Mouse (Mus musculus) cerebellum, adult 9-10 months (tissue): ENCODE measurements at regions not wholly inside any gene's neighbourhood (a gene's known extent, or its start where the extent isn't known, plus 50 kb on each side); places are given as distances from the start of the nearest gene placed in this dataset.

ENCODE experiments used
- DNase-seq: peaks from one replicate; pipeline ENCODE4 v3.0.0; 2022

DNA sequence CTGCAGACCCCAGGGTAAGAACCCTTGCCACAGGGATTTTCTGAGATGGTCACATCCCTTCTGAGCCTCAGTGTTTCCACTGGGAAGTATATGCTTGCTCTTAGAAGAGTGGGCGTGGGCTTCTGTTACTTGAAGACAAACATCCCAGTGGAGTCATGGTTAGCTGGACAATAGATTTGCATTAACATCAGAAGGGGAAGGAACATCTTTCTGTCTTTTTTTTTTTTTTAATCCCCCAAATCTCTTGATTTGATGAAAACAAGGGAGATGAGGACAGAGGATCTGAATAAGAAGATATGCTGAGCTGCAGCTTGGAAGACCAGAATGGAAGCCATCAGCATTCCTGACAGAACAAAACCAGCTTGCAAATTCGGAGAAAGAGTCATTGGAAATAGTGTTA, 291.7 kb downstream of the 1810013L24Rik start:
- DNase-seq = no peak

DNA sequence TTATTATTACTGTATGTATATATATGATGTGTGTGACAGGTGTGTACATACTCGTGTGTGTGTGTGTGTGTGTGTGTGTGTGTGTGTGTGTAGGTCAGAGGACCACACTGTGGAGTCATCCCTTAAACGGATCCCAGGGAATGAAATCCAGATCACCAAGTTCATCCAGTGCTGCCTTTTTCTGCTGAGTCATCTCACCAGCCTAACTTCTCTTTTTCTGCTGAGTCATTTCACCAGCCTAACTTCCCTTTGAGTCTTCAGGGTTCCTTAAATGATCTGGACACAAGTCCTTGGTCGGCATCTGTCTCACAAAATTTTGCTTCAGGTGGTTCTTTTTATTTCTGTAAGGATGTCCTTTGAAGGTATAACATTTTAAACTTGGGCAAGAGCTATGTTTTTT, 302.2 kb downstream of the 1810013L24Rik start:
- DNase-seq = no peak

DNA sequence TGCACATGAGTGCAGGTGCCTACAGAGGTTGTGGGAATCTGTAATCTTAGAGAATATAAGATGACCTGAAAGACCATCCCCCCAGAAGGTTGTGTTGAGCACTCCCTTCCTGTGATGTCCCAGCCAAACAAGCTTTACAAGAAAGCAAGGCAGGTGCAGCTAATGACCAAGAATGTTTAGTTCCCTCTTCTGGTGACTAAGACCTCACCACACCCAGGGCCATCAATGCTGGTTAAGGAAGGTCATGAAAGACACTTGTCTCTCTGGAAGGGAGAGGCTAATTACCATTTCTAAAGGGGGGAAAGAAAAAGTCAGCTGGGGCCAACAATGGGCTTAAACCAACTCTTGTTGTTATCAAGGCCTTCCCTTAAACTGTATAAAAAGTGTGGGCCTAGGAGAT, 302.9 kb downstream of the 1810013L24Rik start:
- DNase-seq = no peak

DNA sequence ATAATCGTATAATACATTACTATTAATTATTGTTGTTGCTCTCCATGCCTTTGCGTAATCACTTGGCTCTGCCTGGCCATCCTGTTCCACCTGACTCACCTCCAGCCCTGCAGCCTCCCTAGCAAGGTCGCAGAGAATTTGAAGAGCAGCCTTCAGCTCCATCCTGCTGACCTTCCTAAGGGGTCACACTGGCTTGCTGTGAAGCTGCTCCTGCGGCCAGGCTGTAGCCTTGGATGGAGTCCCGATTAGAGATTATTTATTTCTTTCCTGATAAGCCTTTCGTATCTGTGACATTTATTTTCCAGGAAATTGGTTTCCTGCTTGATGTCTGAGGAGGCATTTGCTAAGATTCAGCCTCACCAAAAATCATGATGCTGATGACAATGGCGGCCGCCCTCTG, 305.5 kb downstream of the 1810013L24Rik start:
- no peak for DNase-seq

DNA sequence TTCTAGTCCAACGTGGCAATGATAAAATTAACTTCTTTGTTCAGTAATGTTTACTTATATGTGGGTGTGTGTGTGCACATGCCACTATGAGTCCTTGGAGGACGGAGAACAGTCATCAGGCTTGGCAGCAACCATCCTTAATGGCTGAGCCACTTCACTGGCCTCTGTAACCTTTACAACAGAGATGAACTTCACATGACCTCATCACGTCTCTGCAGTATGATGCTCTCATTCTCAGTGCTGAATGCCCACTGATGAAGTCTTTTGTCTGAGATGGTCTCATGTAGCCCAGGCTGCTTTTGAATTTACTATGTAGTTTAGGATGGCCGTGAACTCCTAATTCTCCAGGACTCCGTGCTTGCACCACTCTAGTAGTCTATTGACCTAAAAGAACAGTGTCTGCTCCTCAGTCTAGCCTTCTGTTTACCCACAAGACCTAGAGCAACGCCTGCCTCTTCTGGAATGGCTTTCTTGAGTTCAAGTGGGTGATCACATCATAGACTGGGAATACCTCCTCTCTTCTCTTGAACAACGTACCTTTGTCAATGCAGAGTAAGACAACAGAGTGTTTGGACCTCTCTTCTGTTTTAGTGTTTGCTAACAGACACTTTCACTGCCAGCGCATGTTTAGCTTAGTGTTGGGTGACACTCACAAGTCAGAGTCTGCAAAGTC, 308.8 kb downstream of the 1810013L24Rik start:
- DNase-seq = no peak

DNA sequence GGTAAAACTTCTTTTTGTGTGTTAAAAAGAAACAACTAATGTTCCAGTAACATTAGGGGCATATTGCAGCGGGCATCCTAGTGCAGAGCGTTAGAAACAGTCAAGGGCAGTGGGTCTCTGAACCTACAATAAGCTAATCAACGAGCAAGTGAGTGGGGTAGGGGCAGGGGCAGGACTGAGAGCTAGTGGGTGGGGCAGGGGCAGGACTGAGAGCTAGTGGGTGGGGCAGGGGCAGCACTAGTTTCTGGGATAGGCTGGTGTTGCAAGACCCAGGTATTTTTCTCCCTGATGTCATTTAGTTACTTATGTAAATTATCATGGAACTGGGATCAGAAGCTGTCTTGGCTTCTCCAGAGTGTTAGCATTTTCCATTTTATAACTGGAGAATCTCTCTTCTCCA, 309.5 kb downstream of the 1810013L24Rik start:
- DNase-seq = no peak

DNA sequence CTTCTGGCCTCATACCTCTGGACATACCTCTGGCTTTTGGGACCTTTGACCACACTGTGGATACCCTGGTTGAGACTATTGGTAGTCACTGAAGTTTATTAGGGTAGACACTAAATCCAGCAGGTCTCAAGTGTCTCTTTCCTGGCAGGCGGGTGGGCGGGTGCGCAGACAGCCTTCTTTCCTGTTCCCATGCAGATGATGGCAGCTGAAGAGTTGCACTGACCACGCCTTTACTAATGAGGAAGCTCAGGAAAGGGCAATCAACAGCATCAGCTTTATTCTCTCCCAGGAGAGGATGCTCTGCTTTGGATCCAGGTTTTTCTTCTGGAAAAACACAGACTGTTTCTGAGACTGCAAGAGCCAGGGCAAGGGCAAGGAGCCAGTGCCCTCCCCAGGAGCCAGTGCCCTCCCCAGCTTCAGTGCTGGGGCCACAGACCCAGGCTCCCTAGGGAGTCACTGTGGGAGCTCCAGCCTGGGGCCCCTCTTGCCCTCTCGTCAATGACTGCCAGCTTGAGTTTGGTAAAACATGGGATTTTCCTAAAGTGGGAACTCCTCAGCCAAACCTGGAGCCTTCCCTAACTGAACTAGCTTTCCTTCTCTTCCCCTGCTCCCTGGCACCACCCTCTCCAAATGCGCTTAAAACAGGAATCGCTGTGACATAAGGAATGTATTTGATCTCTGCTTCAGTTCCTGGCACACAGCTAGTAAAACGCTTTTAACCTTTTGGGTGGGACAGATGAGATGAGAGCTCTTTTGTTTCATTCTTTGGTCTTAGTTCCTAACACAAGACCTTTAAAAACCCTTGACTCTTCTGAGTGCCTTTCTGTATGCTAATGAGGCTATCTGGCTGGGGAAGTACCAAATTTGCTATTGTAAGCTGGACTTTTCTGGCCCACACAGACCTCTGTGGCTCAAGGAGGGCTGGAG, 319.6 kb downstream of the 1810013L24Rik start:
- no peak for DNase-seq

DNA sequence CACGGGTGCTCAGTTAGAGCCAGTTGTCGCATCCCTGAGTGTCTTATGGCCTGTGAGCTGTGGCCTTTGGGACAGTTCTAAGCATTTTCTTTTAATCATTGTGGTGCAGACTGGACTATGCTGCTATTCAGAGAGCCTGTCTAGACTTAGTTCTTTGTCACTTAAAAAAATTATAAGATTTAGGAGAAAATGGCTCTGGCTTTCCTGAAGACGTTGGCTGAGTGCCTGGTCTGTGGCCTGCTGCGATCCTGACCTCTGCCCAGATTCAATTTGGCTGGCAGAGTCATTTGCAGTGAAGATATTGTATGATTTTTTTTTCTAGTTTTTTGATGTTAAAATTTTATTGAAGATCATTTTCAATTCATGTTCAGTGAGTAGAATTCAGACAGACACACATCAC, 322.0 kb downstream of the 1810013L24Rik start:
- DNase-seq = peak; percentile 1

DNA sequence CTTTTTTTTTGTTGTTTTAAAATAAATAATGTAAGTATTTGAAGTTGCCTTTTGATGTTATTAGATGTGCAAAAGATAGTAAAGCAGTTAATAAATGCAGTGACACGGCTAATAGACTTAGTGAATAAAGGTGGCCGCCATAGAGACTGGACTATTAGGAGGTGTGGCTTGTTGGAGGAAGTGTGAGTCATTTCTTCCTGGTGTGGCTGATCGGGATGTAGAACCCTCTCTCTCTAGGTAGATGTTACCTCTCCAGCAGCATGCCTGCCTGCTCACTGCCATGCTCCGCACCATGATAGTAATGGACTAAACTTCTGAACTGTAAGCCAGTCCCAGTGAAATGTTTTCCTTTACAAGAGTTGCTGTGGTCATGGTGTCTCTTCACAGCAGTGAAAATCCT, 323.6 kb downstream of the 1810013L24Rik start:
- no peak for DNase-seq

DNA sequence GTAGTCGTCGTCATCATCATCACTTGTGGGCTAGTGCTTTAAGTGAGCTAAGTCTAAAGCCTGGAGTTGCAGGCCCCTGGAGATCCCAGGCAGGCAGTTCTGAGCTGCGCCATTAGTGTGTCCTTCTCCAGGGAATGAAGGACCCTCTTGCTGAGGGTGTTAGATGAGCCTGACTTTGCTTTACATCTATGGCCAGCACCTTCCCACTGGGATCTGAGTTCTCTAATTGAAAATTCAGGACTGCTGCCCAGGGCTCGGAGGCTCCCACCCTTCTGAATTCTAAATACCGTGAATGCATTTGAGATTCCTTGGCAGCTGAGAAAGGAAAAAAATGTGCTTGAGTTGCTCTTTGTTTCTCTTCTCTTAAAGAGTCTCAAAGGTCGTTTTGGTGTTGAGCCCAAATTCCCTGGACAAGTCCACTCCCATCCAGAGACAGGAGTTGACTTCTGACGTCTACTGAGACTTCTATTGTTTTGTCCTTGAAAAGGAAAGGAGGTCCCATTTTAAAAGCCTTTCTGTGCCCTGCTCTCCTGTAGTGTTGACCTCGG, 335.9 kb downstream of the 1810013L24Rik start:
- DNase-seq = no peak

DNA sequence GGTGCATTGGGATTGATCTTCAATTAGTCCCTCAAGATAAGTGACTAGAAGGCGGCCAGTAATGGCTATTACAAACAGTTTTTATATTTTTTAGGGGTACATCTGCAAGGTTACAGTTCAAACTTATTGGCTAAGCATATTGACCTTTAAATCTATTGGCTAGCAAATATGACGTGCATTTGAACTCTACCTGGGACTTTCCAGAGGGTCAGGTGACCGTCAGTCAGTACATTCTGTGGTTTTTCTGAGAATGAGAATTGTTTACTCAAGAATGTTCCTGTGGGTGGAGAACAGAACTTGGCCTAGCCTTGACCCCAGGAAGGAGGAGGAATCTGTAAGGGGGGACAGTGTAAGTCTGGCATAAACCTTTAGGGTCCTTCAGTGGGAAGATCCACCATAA, 346.5 kb downstream of the 1810013L24Rik start:
- DNase-seq = no peak

DNA sequence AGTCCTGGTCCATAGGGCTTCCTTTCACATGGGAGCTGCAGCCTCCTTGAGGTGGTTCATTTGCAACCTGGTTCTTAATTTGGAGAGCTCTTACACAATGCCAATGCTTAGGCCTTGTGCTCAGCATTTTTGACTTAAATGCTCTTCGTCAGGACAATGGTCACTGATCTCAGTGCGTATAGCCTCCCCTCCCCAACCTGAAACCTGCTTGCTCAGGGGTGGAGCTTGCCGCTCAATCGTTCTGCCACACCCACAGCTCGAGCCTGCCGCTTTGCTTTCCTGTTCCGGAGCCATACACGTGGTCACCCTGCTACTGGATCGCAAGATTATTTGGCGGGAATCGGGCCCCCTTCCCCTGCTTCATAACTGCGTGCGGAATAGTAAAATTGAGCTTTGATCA, 365.9 kb downstream of the 1810013L24Rik start:
- no peak for DNase-seq

DNA sequence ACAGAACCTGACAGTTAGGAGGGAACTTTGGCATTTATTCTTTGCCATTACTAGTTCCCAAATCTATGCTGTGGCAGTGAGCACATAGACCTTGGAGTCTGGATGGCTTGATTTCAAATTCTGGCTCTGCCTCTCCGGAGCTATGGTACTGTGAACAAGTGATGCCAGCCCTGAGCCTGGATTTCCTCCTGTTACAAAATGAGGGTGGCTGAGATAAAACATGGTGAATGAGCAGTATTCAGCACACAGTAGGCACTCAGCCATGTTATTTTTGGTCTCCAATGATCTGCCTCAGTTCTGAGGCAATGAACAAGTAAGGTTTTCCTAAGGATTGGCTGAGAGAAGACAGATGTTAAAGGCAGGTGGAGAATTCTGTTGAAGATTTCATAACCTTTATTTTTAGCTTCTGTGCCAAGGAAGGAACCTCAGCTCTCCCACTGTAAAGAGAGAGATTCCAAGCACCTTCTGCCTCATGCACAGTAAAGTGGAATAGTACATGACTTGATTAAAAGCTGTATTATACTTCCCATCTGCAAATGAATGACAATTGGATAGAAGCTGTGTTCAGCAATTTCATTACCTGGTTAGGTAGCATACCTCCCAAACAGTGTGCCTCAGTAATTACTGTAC, 369.1 kb downstream of the 1810013L24Rik start:
- no peak for DNase-seq

DNA sequence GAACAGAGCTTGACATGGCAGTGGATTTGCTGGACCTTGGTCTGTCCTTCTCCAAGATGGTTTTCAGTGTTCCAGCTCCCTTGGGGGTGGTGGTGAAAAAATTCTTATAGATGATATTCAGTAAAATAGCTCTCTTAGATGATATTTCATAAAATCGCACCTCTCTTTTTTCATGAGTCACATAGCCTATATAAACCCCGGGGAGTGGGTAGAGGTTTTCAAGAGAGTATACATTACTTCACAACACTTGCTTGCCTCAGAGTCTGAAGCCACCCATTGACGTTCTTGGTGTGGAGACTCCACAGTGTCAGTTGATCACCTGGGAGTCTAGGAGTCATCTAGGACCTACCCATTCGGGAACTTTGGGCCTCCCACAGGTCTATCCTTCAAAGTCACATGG, 378.7 kb downstream of the 1810013L24Rik start:
- DNase-seq = no peak

DNA sequence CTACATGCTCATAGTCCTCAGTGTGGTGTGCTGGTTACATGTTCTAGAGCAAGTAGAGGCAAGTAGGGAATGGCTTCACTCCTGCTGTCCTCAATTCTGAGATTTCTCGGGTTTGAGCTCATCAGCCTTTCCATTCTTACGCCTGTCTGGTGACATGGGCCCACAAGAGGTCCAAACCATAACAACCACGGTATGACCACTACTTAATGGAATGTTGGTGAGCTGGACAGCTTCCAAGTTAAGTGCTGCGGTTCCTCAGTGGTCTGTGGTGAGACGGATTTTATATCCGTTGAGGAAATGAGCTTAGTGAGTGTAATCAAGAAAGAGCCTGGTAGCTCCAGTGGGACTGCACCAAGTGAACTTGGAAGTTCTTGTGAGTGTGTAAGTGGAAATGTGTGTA, 381.6 kb downstream of the 1810013L24Rik start:
- DNase-seq = no peak

DNA sequence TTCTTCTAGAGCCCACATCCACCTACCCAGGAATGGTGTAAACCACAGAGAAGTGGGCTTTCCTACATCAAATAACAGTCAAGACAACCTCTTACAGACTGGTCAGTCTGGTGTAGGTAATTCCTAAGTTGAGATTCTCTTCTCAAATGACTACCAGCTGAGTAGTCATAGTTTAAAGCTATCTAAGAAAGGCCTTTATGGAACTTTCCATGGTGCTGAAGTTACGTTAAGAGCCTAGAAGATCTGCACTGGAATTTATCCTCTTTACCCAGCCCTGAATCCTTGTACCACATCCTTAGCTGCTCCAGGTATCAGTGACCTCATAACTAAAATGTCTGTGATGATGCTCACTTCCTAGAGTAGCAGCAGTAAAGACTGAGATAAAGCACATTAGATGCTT, 385.2 kb downstream of the 1810013L24Rik start:
- DNase-seq = no peak

DNA sequence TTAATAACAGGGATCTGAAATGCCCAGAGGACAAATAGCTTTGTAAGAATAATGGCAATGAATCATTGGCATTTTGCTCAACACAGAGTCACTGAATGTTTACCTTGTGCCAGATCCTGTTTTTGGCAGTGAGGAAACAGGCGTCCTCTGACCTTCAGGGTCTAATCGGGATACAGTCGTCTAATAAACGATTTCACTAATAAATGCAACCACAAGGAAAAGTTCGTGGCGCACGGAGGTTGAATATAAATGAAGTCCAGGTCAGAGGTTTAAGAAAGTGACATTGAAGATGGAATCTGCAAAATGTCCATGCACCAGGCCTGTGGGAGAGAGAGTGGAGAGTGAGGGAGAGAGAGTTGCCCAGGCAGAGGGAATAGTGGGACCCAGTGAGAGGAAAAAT, 387.5 kb downstream of the 1810013L24Rik start:
- no peak for DNase-seq

DNA sequence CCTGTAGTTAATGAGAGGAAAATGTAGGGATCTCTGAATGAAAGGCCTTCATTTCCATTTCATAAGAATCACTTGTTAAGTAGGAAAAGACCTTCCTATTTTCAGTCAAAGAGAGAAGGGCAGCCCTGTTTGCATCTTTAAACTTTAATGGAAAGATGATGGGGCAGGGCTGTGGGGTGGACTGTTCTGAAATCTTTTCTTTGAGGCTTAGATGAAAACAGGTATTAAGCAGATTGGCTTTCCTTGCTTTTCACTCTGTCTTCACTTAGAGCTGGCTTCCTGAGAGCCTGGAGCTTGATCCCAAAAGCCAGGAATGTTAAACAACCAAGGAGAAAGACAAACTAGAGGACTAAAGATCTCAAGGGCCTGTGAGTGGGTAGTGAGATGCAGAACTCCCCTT, 400.3 kb downstream of the 1810013L24Rik start:
- no peak for DNase-seq

DNA sequence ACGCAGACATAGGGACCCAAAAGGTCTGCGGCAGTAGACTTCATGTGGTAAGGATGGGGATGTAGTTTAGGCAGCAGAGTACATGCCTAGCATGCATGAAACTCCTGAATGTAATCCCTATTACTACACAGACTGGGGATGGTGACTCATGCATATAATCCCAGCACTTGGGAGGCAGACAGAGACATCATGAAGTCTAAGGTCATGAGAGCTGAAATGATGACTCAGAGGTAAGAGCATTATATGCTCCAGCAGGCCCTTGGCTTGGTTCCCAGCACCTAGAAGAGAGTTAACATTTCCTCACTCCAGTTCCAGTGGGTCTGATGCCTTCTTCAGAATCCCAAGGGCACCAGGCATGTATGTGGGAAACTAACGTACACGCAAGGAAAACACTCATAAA, 412.2 kb downstream of the 1810013L24Rik start:
- DNase-seq = no peak

DNA sequence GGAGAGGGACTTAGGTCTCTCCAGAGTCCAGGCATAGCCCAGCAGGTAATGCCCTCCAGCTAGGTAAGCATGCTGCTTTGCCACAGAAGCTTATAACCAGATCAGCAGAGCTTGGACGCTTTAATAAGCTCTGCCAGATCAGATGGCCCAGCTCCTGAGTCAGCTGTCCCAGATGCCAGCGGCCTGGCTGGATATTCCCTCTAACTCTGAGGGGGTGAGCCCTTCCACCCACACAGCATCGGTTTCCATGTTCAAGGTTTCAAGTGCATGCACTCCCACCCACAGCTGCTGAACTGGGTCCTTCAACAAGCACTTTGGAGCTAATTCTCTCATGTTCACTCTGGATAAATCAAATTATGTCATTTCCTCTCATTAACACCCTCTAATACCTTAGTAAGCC, 417.3 kb downstream of the 1810013L24Rik start:
- DNase-seq = no peak

DNA sequence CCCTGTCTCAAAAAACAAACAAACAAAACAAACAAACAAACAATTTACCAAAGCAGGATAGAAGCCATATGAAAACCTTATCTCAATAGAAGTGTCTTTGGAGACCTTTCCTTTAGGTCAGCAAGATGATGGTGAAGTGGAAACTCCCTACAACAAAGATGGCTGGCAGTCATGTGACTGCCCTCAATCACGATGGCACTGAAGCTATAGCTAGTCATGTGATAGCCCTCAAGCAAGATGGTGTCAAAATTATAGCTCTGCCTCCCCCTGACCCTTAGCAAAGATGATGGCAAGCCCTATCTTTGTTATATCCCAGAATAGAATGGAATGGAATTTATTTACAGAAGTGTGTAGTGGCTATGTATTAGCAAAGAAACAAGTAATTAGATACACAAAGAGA, 423.2 kb downstream of the 1810013L24Rik start:
- no peak for DNase-seq

DNA sequence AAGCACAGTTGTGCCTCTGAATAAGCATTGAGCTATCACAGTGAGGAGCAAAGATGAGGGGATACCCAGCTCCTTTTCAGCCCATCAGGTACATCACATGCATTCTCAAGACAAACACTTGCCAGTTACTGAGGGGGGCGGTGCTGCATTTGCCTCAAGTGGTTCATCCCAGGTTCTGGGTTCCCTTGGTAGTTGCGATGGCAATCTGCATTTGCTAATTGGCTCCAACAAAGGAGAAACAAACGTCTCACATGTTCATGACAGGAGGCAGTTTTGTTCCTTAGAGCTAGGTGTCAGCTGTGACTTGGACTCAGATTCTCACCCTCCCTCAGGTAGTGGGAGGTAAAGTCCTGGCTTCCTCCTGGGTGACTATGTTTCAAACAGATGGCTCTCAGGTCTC, 425.5 kb downstream of the 1810013L24Rik start:
- no peak for DNase-seq

DNA sequence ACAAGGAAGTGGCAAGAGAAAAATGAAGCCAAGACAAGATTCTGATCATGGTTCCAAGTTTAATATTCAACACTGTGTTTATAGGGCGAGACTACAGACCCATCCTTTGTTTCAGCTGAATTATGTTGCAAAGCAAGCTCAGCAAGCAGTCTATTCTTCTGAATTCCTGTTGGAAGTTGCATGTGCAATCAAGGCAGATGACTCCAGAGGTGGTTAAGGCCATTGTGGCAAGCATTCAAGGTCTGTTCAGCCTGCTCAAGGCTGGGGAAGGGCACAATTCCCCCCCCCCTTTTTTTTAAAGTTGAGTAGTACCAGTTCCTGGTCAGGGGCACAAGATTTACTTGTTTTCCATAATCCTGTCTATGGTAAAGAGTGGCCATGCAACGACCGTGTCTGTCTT, 431.1 kb downstream of the 1810013L24Rik start:
- no peak for DNase-seq
